Comparison of ENCODE assay signal across 8 mouse cellular contexts in genomic region chr17:36205862-36206261, GRCm38 (mm10). TPM values are rescaled to one million over a fixed set of nuclear protein-coding genes. Genes with fewer than 3 reads are reported as not detected.
A peak's percentile ranks its signal among the peaks of the same experiment; 100 is the strongest.
DNase-seq lines count a peak whose midpoint lies in the region; ATAC-seq and TF ChIP-seq lines count a peak whose summit lies in the region.

No protein-coding gene starts in this region.

- no peak overlapping the region; the same call in 1 of the 2 replicates for H3K9ac ChIP-seq in CH12.LX (ENCODE audit: insufficient read depth, low read depth)
- no peak overlapping the region for H3K9ac ChIP-seq in forebrain, postnatal 0 days
- peak overlapping the region; percentile 46; the same call in 1 of the 2 replicates for H3K9ac ChIP-seq in liver, postnatal 0 days (replicated peaks)
- peak overlapping the region; percentile 35; the same call in 1 of the 2 replicates for H3K9ac ChIP-seq in stomach, postnatal 0 days (ENCODE audit: low read length)

- no peaks in the 10 kb centered on the region for H3K4me1 ChIP-seq in CH12.LX (ENCODE audit: control insufficient read depth in 1 of 2, insufficient read depth in 2 of 2)
- peaks cover 3% of the 10 kb centered on the region; the same call in 1 of the 2 replicates for H3K4me1 ChIP-seq in forebrain, postnatal 0 days (ENCODE audit: insufficient read depth)
- H3K4me1 ChIP-seq in liver, postnatal 0 days (ENCODE audit: insufficient read depth): peaks cover 3% of the 10 kb centered on the region; the same call in 1 of the 2 replicates
- H3K4me1 ChIP-seq in stomach, postnatal 0 days (replicated peaks; ENCODE audit: control insufficient read depth, insufficient read depth): no peaks in the 10 kb centered on the region; the same call in 1 of the 2 replicates

- no peak overlapping the region for H3K27ac ChIP-seq in CH12.LX (ENCODE audit: insufficient read depth, low read depth)
- no peak overlapping the region for H3K27ac ChIP-seq in forebrain, postnatal 0 days (ENCODE audit: low read depth, low read length)
- no peak overlapping the region for H3K27ac ChIP-seq in liver, postnatal 0 days (ENCODE audit: low read depth)
- H3K27ac ChIP-seq in stomach, postnatal 0 days (replicated peaks): no peak overlapping the region

- WGBS in forebrain, postnatal 0 days: under 1% methylated on average over 40 of the region's 41 CpGs
- WGBS in liver, postnatal 0 days (ENCODE audit: insufficient replicate concordance): under 1% methylated on average over 41 of the region's 41 CpGs
- WGBS in stomach, postnatal 0 days: under 1% methylated on average over 40 of the region's 41 CpGs

- peak overlapping the region in 2 of 3 experiments; percentile 47 to 69 for H3K4me3 ChIP-seq in CH12.LX (replicated peaks in 1 of 3; ENCODE audit: low read depth in 2 of 3, low read length in 2 of 3, poor library complexity in 1 of 3)
- H3K4me3 ChIP-seq in forebrain, postnatal 0 days (ENCODE audit: low read depth, low read length): peak overlapping the region; percentile 26
- H3K4me3 ChIP-seq in liver, postnatal 0 days (ENCODE audit: low read depth, low read length): peak overlapping the region; percentile 49
- H3K4me3 ChIP-seq in stomach, postnatal 0 days (ENCODE audit: low read depth, low read length): peak overlapping the region; percentile 39

- TF ChIP-seq CTCF in CH12.LX (conservative IDR thresholded peaks at IDR 0.05 in 1 of 2, IDR thresholded peaks at IDR 0.05 in 1 of 2; ENCODE audit: low read depth in 2 of 2, low read length in 2 of 2): no peak
- no peak for TF ChIP-seq CTCF in forebrain, postnatal 0 days (IDR thresholded peaks at IDR 0.05; ENCODE audit: low read depth)
- TF ChIP-seq CTCF in liver, postnatal 0 days (IDR thresholded peaks at IDR 0.05; ENCODE audit: low read depth): no peak
- no peak for TF ChIP-seq CTCF in stomach, postnatal 0 days (IDR thresholded peaks at IDR 0.05; ENCODE audit: low read depth)

- H3K4me2 ChIP-seq in CH12.LX (ENCODE audit: insufficient read depth, low read depth, poor library complexity, severe bottlenecking): peak overlapping the region; percentile 64
- H3K4me2 ChIP-seq in forebrain, postnatal 0 days (ENCODE audit: low read depth): peak overlapping the region; percentile 50
- H3K4me2 ChIP-seq in liver, postnatal 0 days (ENCODE audit: low read depth, low read length): peak overlapping the region; percentile 79
- H3K4me2 ChIP-seq in stomach, postnatal 0 days (replicated peaks; ENCODE audit: low read depth): peak overlapping the region; percentile 81

- peaks cover 53% of the 10 kb centered on the region for H3K27me3 ChIP-seq in CH12.LX (replicated peaks)
- H3K27me3 ChIP-seq in forebrain, postnatal 0 days (ENCODE audit: insufficient read depth, low read length): peaks cover 35% of the 10 kb centered on the region; the same call in 1 of the 2 replicates
- H3K27me3 ChIP-seq in liver, postnatal 0 days (ENCODE audit: insufficient read depth, low read length): peaks cover 8% of the 10 kb centered on the region
- H3K27me3 ChIP-seq in stomach, postnatal 0 days (ENCODE audit: control insufficient read depth, insufficient read depth, low read length): no peaks in the 10 kb centered on the region; the same call in 1 of the 2 replicates

- H3K36me3 ChIP-seq in CH12.LX (replicated peaks in 1 of 2; ENCODE audit: control insufficient read depth in 1 of 2, insufficient read depth in 1 of 2, low read length in 1 of 2): no peaks in the 10 kb centered on the region
- H3K36me3 ChIP-seq in forebrain, postnatal 0 days (ENCODE audit: insufficient read depth): no peaks in the 10 kb centered on the region
- no peaks in the 10 kb centered on the region for H3K36me3 ChIP-seq in liver, postnatal 0 days (replicated peaks; ENCODE audit: insufficient read depth, low read length)
- H3K36me3 ChIP-seq in stomach, postnatal 0 days (ENCODE audit: control insufficient read depth, insufficient read depth, low read length): no peaks in the 10 kb centered on the region

- no peaks in the 10 kb centered on the region for H3K9me3 ChIP-seq in CH12.LX (replicated peaks; ENCODE audit: low read length)
- H3K9me3 ChIP-seq in forebrain, postnatal 0 days (ENCODE audit: low read length): no peaks in the 10 kb centered on the region
- H3K9me3 ChIP-seq in liver, postnatal 0 days (ENCODE audit: low read length): no peaks in the 10 kb centered on the region
- no peaks in the 10 kb centered on the region for H3K9me3 ChIP-seq in stomach, postnatal 0 days (ENCODE audit: control insufficient read depth, low read length)

- peak; percentile 27; the same call in 1 of the 2 replicates for ATAC-seq in forebrain, postnatal 0 days
- ATAC-seq in liver, postnatal 0 days: peak; percentile 33; the same call in 1 of the 2 replicates
- 0 out of 2 replicates have a peak, but pooled peaks have one; percentile 8 for ATAC-seq in stomach, postnatal 0 days (ENCODE audit: low FRiP score, low TSS enrichment)

- no peak for TF ChIP-seq POLR2A in CH12.LX (IDR thresholded peaks at IDR 0.05; ENCODE audit: low read depth, low read length)

- DNase-seq in heart, adult 11 months: peak; percentile 89
- no peak for DNase-seq in heart, adult 9 months (ENCODE audit: low spot score in 2 of 2)
- DNase-seq in CH12.LX (ENCODE audit: extremely low read depth): no peak
- DNase-seq in forebrain, postnatal 0 days: peak; percentile 10
- no peak for DNase-seq in liver, postnatal 0 days
- no peak for DNase-seq in stomach, postnatal 0 days (ENCODE audit: low spot score)
- DNase-seq in frontal cortex, adult 2 months (ENCODE audit: extremely low spot score in 1 of 2, low spot score in 1 of 2): no peak
- no peak for DNase-seq in right cerebral cortex, adult 18-20 months

- no peak for TF ChIP-seq RAD21 in CH12.LX (IDR thresholded peaks at IDR 0.05; ENCODE audit: low read depth, low read length)

- no peak for TF ChIP-seq EP300 in CH12.LX (IDR thresholded peaks at IDR 0.05; ENCODE audit: low read length)
- TF ChIP-seq EP300 in liver, postnatal 0 days (IDR thresholded peaks at IDR 0.05; ENCODE audit: low read depth): no peak
- TF ChIP-seq EP300 in stomach, postnatal 0 days (optimal IDR thresholded peaks at IDR 0.05): no peak

- dilution Hi-C loops in CH12.LX (cut with MboI; ENCODE audit: extremely low pct_ligation_motif_present, extremely low pct_unique_long_range_greater_than_20kb, low sequenced_read_pairs): no loop called here

- in situ Hi-C loops in CH12.LX (cut with MboI; ENCODE audit: low pct_ligation_motif_present, low pct_unique_long_range_greater_than_20kb, low sequenced_read_pairs): no loop called here

- H3K79me2 ChIP-seq in CH12.LX (replicated peaks; ENCODE audit: control insufficient read depth, extremely low read depth, insufficient read depth, poor library complexity, severe bottlenecking): no peaks in the 10 kb centered on the region

TF ChIP-seq in CH12.LX, 34 proteins besides CTCF, POLR2A, EP300 and RAD21:
- TF ChIP-seq ZMIZ1 (IDR thresholded peaks at IDR 0.05; ENCODE audit: low read depth, low read length) (no peak), TCF12 (IDR thresholded peaks at IDR 0.05; ENCODE audit: low read depth, low read length) (no peak), E2F4 (IDR thresholded peaks at IDR 0.05; ENCODE audit: insufficient replicate concordance, low read depth, low read length) (no peak), UBTF (IDR thresholded peaks at IDR 0.05; ENCODE audit: low read depth, low read length) (no peak), CHD2 (IDR thresholded peaks at IDR 0.05; ENCODE audit: low read length) (no peak), ZKSCAN1 (IDR thresholded peaks at IDR 0.05; ENCODE audit: borderline replicate concordance, low read depth, low read length) (no peak), TBP (conservative IDR thresholded peaks at IDR 0.05; ENCODE audit: low read depth, low read length) (no peak), BHLHE40 (IDR thresholded peaks at IDR 0.05; ENCODE audit: low read depth, low read length) (no peak), SMC3 (IDR thresholded peaks at IDR 0.05; ENCODE audit: low read depth, low read length) (no peak), MAX (IDR thresholded peaks at IDR 0.05; ENCODE audit: low read length) (no peak), ETS1 (conservative IDR thresholded peaks at IDR 0.05; ENCODE audit: low read depth, low read length) (no peak), MAZ (IDR thresholded peaks at IDR 0.05; ENCODE audit: low read depth, low read length) (no peak)
TF ChIP-seq in CH12.LX: peak in this region for 0.

RNA-seq across cellular contexts. Expression of gene H2-T3, which starts 15.8 kb away (rescaled TPM):
- total RNA-seq in CH12.LX (2012; rRNA removed) (not detected in 2 replicates), CH12.LX (2014; rRNA removed) (not detected in 2 replicates)
- polyA plus RNA-seq in CH12.LX (2012; ENCODE audit: insufficient read length, low read depth): 0.74 and 1.3 TPM in 2 replicates
- total RNA-seq in forebrain, postnatal 0 days (2014; rRNA removed): not detected in 2 replicates
- polyA plus RNA-seq in forebrain, postnatal 0 days (2015; fragmentation: Nextera tagmentation; extraction: Ambion mirVana): not detected in 2 replicates
- polyA plus RNA-seq in liver, postnatal 0 days (2015; fragmentation: Nextera tagmentation; extraction: Ambion mirVana): not detected in 2 replicates
- 0.04 TPM in 1 of 2 replicates, not detected in the other for polyA plus RNA-seq in stomach, postnatal 0 days (2015; fragmentation: Nextera tagmentation; extraction: Ambion mirVana)
- polyA plus RNA-seq in frontal cortex, adult 2 months (2012; rRNA removed): not detected in 2 replicates

RNA-seq across cellular contexts. Expression of gene Gm8909, which starts 37.5 kb away (rescaled TPM):
- total RNA-seq in CH12.LX (2012; rRNA removed) (0.25 and 0.38 TPM in 2 replicates), CH12.LX (2014; rRNA removed) (not detected in 2 replicates)
- polyA plus RNA-seq in CH12.LX (2012; ENCODE audit: insufficient read length, low read depth): 16.5 and 35.5 TPM in 2 replicates
- total RNA-seq in forebrain, postnatal 0 days (2014; rRNA removed): not detected in 2 replicates
- polyA plus RNA-seq in forebrain, postnatal 0 days (2015; fragmentation: Nextera tagmentation; extraction: Ambion mirVana): not detected in 2 replicates
- polyA plus RNA-seq in liver, postnatal 0 days (2015; fragmentation: Nextera tagmentation; extraction: Ambion mirVana): not detected in 2 replicates
- polyA plus RNA-seq in stomach, postnatal 0 days (2015; fragmentation: Nextera tagmentation; extraction: Ambion mirVana): 0.16 and 0.22 TPM in 2 replicates
- not detected in 2 replicates for polyA plus RNA-seq in frontal cortex, adult 2 months (2012; rRNA removed)

RNA-seq across cellular contexts. Expression of gene Rpp21, which starts 52.0 kb away (rescaled TPM):
- total RNA-seq in CH12.LX (2012; rRNA removed) (53.8 and 59.7 TPM in 2 replicates), CH12.LX (2014; rRNA removed) (22.5 and 25.4 TPM in 2 replicates)
- polyA plus RNA-seq in CH12.LX (2012; ENCODE audit: insufficient read length, low read depth): 44.2 and 50.5 TPM in 2 replicates
- 39.2 and 58.2 TPM in 2 replicates for total RNA-seq in forebrain, postnatal 0 days (2014; rRNA removed)
- polyA plus RNA-seq in forebrain, postnatal 0 days (2015; fragmentation: Nextera tagmentation; extraction: Ambion mirVana): 139 and 159 TPM in 2 replicates
- 53.2 and 55.1 TPM in 2 replicates for polyA plus RNA-seq in liver, postnatal 0 days (2015; fragmentation: Nextera tagmentation; extraction: Ambion mirVana)
- 126 TPM in 2 replicates for polyA plus RNA-seq in stomach, postnatal 0 days (2015; fragmentation: Nextera tagmentation; extraction: Ambion mirVana)
- polyA plus RNA-seq in frontal cortex, adult 2 months (2012; rRNA removed): 60.3 and 67.4 TPM in 2 replicates

Comparison
In these comparisons a context has a peak if more than half of its experiments do, and no peak if none do; other contexts are left out.
1. DNase-seq: peak in heart, adult 11 months (single experiment) and forebrain, postnatal 0 days (single experiment); none in heart, adult 9 months (0 of 2), CH12.LX (single experiment), liver, postnatal 0 days (single experiment), stomach, postnatal 0 days (single experiment), frontal cortex, adult 2 months (0 of 2) and right cerebral cortex, adult 18-20 months (single experiment).
2. H3K9ac ChIP-seq: peak in liver, postnatal 0 days (single experiment) and stomach, postnatal 0 days (single experiment); none in CH12.LX (single experiment) and forebrain, postnatal 0 days (single experiment).
3. RNA of gene Gm8909, which starts 37.5 kb away (polyA plus RNA-seq): 16.5 to 35.5 TPM in CH12.LX; 0.16 to 0.22 TPM in stomach, postnatal 0 days, not detected in frontal cortex, adult 2 months, not detected in forebrain, postnatal 0 days and not detected in liver, postnatal 0 days; every median in the first group is over 10 times any median in the second.
4. Peak in every context shown above with its lines, with median percentiles within 50 percentile points of each other: H3K4me2 ChIP-seq, H3K4me3 ChIP-seq and ATAC-seq.